Mouse (Mus musculus): ENCODE data around the gene Zfp14. TPM values are rescaled to one million over a fixed set of nuclear protein-coding genes. Genes with fewer than 3 reads are reported as not detected.

The Zfp14 gene
- total and polyA plus RNA-seq, 3 experiments: 0.34 to 0.54 (median 0.34) TPM

DNA sequence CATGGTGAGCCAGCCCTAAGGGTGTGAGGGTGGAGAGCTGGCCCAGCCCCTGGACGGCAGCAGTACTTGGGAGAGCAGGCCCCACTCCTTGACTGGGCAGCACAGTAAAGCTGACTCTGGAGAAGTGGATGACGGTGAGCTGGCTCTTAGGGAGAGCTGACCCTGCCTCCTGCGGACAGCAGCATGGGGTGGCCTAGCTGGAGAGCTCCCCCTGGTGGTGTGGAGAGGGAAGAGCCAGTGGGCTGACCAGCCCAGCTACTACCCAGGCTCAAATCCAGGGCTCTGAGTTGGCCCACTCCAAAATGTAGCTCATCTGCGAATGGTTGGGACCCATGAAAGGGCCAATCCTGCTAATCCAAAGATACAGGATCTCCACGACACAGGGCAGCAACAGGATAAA, 13.4 kb upstream of the Zfp14 start:
- H3K79me2 ChIP-seq (replicated peaks; ENCODE audit: control insufficient read depth, extremely low read depth, insufficient read depth, poor library complexity, severe bottlenecking): no peaks in the 10 kb centered on the region
- no peak for TF ChIP-seq SIN3A (IDR thresholded peaks at IDR 0.05; ENCODE audit: low read length)
- TF ChIP-seq ZMIZ1 (IDR thresholded peaks at IDR 0.05; ENCODE audit: low read depth, low read length): no peak
- no peak for TF ChIP-seq RCOR1 (conservative IDR thresholded peaks at IDR 0.05; ENCODE audit: low read depth, low read length)
- no peak for TF ChIP-seq CHD2 (IDR thresholded peaks at IDR 0.05; ENCODE audit: low read length)
- peak; percentile 23 for TF ChIP-seq SMC3 (IDR thresholded peaks at IDR 0.05; ENCODE audit: low read depth, low read length)
- TF ChIP-seq ELF1 (IDR thresholded peaks at IDR 0.05; ENCODE audit: low read depth, low read length): no peak
- TF ChIP-seq MAX (IDR thresholded peaks at IDR 0.05; ENCODE audit: low read length): no peak
- no peak for TF ChIP-seq MAZ (IDR thresholded peaks at IDR 0.05; ENCODE audit: low read depth, low read length)
- TF ChIP-seq BHLHE40 (IDR thresholded peaks at IDR 0.05; ENCODE audit: low read depth, low read length): no peak
- no peak for TF ChIP-seq ETS1 (conservative IDR thresholded peaks at IDR 0.05; ENCODE audit: low read depth, low read length)
- no peak for TF ChIP-seq IRF4 (IDR thresholded peaks at IDR 0.05; ENCODE audit: low read depth, low read length)
- TF ChIP-seq CTCF (conservative IDR thresholded peaks at IDR 0.05 in 1 of 2, IDR thresholded peaks at IDR 0.05 in 1 of 2; ENCODE audit: low read depth in 2 of 2, low read length in 2 of 2): peak; percentile 20 to 51; a peak in 2 of 4 replicates
- TF ChIP-seq MXI1 (IDR thresholded peaks at IDR 0.05; ENCODE audit: low read depth, low read length): no peak
- TF ChIP-seq JUND (conservative IDR thresholded peaks at IDR 0.05; ENCODE audit: low read depth, low read length): no peak
- TF ChIP-seq ZNF384 (IDR thresholded peaks at IDR 0.05; ENCODE audit: low read depth, low read length): no peak
- peak; percentile 4 for TF ChIP-seq RAD21 (IDR thresholded peaks at IDR 0.05; ENCODE audit: low read depth, low read length)
- no peak for TF ChIP-seq EP300 (IDR thresholded peaks at IDR 0.05; ENCODE audit: low read length)
- TF ChIP-seq POLR2A (IDR thresholded peaks at IDR 0.05; ENCODE audit: low read depth, low read length): no peak
- in situ Hi-C loops (cut with MboI; ENCODE audit: low pct_ligation_motif_present, low pct_unique_long_range_greater_than_20kb, low sequenced_read_pairs) (no loop called here), dilution Hi-C loops (cut with MboI; ENCODE audit: extremely low pct_ligation_motif_present, extremely low pct_unique_long_range_greater_than_20kb, low sequenced_read_pairs) (no loop called here)
- H3K9me3 ChIP-seq (replicated peaks; ENCODE audit: low read length): no peaks in the 10 kb centered on the region
- H3K36me3 ChIP-seq (replicated peaks in 1 of 2; ENCODE audit: control insufficient read depth in 1 of 2, insufficient read depth in 1 of 2, low read length in 1 of 2): peaks cover 53 to 86% of the 10 kb centered on the region in 2 experiments
- no peak overlapping the region for H3K4me3 ChIP-seq (replicated peaks in 1 of 3; ENCODE audit: low read depth in 2 of 3, low read length in 2 of 3, poor library complexity in 1 of 3)
- H3K9ac ChIP-seq (ENCODE audit: insufficient read depth, low read depth): no peak overlapping the region
- no peak overlapping the region for H3K27ac ChIP-seq (ENCODE audit: insufficient read depth, low read depth)
- no peak for DNase-seq (ENCODE audit: extremely low read depth)
- H3K4me1 ChIP-seq (ENCODE audit: control insufficient read depth in 1 of 2, insufficient read depth in 2 of 2): no peaks in the 10 kb centered on the region
- no peaks in the 10 kb centered on the region for H3K27me3 ChIP-seq (replicated peaks)
- no peak overlapping the region for H3K4me2 ChIP-seq (ENCODE audit: insufficient read depth, low read depth, poor library complexity, severe bottlenecking)

GRCm38 (mm10) chr7:30062478-30062877, 11.3 kb upstream of the Zfp14 start:
- no peaks in the 10 kb centered on the region for H3K9me3 ChIP-seq (replicated peaks; ENCODE audit: low read length)
- peak; percentile 24 for DNase-seq (ENCODE audit: extremely low read depth)
- no peaks in the 10 kb centered on the region for H3K27me3 ChIP-seq (replicated peaks)
- no peak overlapping the region for H3K4me2 ChIP-seq (ENCODE audit: insufficient read depth, low read depth, poor library complexity, severe bottlenecking)
- H3K36me3 ChIP-seq (replicated peaks in 1 of 2; ENCODE audit: control insufficient read depth in 1 of 2, insufficient read depth in 1 of 2, low read length in 1 of 2): peaks cover 57 to 85% of the 10 kb centered on the region in 2 experiments
- no peaks in the 10 kb centered on the region for H3K4me1 ChIP-seq (ENCODE audit: control insufficient read depth in 1 of 2, insufficient read depth in 2 of 2)
- in situ Hi-C loops (cut with MboI; ENCODE audit: low pct_ligation_motif_present, low pct_unique_long_range_greater_than_20kb, low sequenced_read_pairs): no loop called here
- H3K4me3 ChIP-seq (replicated peaks in 1 of 3; ENCODE audit: low read depth in 2 of 3, low read length in 2 of 3, poor library complexity in 1 of 3): no peak overlapping the region
- H3K27ac ChIP-seq (ENCODE audit: insufficient read depth, low read depth): no peak overlapping the region
- no peak overlapping the region for H3K9ac ChIP-seq (ENCODE audit: insufficient read depth, low read depth)
- no peak for TF ChIP-seq MEF2A (IDR thresholded peaks at IDR 0.05; ENCODE audit: borderline replicate concordance, low read depth, low read length)
- peak; percentile 39 to 57; a peak in 3 of 4 replicates for TF ChIP-seq CTCF (conservative IDR thresholded peaks at IDR 0.05 in 1 of 2, IDR thresholded peaks at IDR 0.05 in 1 of 2; ENCODE audit: low read depth in 2 of 2, low read length in 2 of 2)
- peak; percentile 34 for TF ChIP-seq RAD21 (IDR thresholded peaks at IDR 0.05; ENCODE audit: low read depth, low read length)
- TF ChIP-seq SMC3 (IDR thresholded peaks at IDR 0.05; ENCODE audit: low read depth, low read length): peak; percentile 44
- no peak for TF ChIP-seq GABPA (IDR thresholded peaks at IDR 0.05; ENCODE audit: insufficient replicate concordance, low read depth, low read length)
- dilution Hi-C loops (cut with MboI; ENCODE audit: extremely low pct_ligation_motif_present, extremely low pct_unique_long_range_greater_than_20kb, low sequenced_read_pairs): no loop called here
- H3K79me2 ChIP-seq (replicated peaks; ENCODE audit: control insufficient read depth, extremely low read depth, insufficient read depth, poor library complexity, severe bottlenecking): no peaks in the 10 kb centered on the region

Measured in CH12.LX (cell line).